Mouse (Mus musculus): ENCODE data around the gene Upf1. TPM values are rescaled to one million over a fixed set of nuclear protein-coding genes. Genes with fewer than 3 reads are reported as not detected.
A peak's percentile ranks its signal among the peaks of the same experiment; 100 is the strongest.

Upf1 gene
- polyA plus RNA-seq, 1 experiment from 2014 or later, result 14.5 TPM

DNA sequence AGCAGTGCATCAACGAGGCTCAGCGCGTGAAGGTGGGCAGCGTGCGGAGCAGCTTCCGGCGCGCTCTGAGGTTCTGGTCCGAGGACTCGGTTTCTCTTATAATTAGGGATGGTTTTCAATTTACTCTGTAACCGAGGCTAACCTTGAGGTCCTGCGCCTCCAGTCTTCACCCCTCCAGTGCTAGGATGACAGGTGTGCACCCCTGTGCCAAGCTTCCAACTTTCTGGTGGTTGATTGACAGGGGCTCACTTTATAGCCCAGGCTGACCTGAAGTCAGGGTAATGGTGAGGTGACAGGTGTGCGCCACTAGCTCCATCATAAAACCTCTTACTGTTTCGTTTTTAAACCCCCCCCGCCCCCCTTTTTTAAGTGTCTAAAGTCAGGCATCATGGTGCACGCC lies 50.2 kb downstream of the Upf1 start:
- Histone ChIP-seq H3K36me3 (replicated peaks) (peaks cover 67% of the 10 kb centered on the region), H3K4me3 (peak overlapping the region; percentile 92), H3K9me3 (no peaks in the 10 kb centered on the region), H3K27ac (peak overlapping the region; percentile 88), H3K27me3 (ENCODE audit: poor library complexity, severe bottlenecking) (no peaks in the 10 kb centered on the region), H3K4me1 (peaks cover 24% of the 10 kb centered on the region)
- no peak for DNase-seq (ENCODE audit: extremely low spot score, low spot score)
- WGBS, result 5% methylated on average over 16 of the region's 16 CpGs

DNA sequence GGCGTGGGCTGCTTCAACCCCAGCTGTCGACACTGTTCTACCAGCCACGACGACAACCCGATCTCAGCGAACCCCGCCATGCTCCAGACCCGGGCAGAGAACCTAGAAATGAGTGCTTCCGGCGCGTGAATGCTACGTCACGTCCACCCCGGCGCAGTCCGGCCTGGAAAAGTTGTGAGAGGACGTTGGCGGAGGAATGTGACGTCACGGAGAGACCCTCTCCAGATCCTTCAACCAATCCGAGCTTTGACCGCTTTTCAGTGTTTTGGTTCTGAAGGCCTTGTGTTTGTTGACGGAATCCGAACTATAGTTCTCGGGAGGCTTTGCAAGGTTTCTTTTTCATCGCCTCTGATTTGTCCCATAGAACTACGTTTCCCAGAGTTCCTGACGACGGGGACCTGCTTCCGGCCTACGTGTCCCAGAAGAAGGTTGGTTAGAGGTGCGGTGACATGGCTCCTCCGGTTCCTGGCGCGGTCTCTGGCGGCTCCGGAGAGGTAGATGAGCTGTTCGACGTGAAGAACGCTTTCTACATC lies 50.7 kb downstream of the Upf1 start, which contains the start of the genes Ddx49 and Cope:
Gene Ddx49 (minus strand): TSS at position 132 of the 533 bp plus-strand sequence.
Gene Cope (plus strand): TSS at position 161 of the 533 bp plus-strand sequence.
- peaks cover 67% of the 10 kb centered on the region for H3K36me3 ChIP-seq (replicated peaks)
- peak within 1 kb of the TSS; percentile 88 for H3K27ac ChIP-seq
- H3K27me3 ChIP-seq (ENCODE audit: poor library complexity, severe bottlenecking), result no peaks in the 10 kb centered on the region
- peak; percentile 96 for DNase-seq (ENCODE audit: extremely low spot score, low spot score)
- peaks cover 24% of the 10 kb centered on the region for H3K4me1 ChIP-seq
- no peaks in the 10 kb centered on the region for H3K9me3 ChIP-seq
- peak within 1 kb of the TSS; percentile 92 for H3K4me3 ChIP-seq
- under 1% methylated on average over 40 of the region's 40 CpGs for WGBS

DNA sequence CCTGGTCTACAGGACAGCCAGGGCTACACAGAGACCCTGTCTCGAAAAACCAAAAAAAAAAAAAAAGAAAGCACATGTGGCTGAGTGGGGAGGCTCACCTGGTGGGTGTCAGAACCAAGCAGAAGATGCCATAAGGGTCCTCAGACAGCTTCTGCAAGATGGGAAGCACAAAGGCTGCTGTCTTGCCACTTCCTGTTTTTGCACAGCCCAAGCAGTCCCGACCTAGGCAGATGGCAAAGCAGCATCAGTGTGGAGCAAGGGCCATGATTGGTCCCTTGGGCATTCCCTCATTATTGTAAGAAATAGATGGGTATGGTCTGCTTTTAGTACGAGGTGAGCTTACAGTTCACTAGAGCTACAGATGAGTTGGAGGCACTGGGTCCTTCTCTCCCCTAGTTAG lies 52.2 kb downstream of the Upf1 start:
- peaks cover 24% of the 10 kb centered on the region for H3K4me1 ChIP-seq
- 88% methylated on average over 3 of the region's 3 CpGs for WGBS
- no peak overlapping the region for H3K27ac ChIP-seq
- no peaks in the 10 kb centered on the region for H3K27me3 ChIP-seq (ENCODE audit: poor library complexity, severe bottlenecking)
- H3K4me3 ChIP-seq, result peak overlapping the region; percentile 92
- H3K36me3 ChIP-seq (replicated peaks), result peaks cover 67% of the 10 kb centered on the region
- DNase-seq (ENCODE audit: extremely low spot score, low spot score), result no peak
- H3K9me3 ChIP-seq, result no peaks in the 10 kb centered on the region

DNA sequence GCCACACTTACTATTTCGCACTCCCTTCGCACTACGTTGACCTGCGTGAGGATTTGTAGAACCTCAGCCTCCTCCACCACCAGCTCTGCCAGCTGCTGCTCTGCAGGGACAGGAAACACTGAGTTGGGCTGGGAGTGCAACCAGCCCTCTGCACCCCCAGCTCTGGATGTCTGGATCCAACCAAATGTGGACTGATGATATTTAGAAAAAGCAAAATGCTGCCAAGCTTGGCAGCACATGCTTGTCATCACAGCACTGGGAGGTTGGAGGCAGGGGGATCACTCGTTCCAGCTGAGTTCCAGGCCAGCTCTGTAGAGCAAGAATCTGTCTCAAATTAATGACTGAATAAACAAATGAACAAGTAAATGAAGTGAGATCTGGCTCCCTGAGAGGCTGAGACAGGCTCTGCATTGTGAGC lies 59.1 kb downstream of the Upf1 start:
- WGBS, result 78% methylated on average over 5 of the region's 5 CpGs
- Histone ChIP-seq H3K4me3 (no peak overlapping the region), H3K27me3 (ENCODE audit: poor library complexity, severe bottlenecking) (no peaks in the 10 kb centered on the region), H3K9me3 (no peaks in the 10 kb centered on the region), H3K36me3 (replicated peaks) (peaks cover 98% of the 10 kb centered on the region), H3K4me1 (no peaks in the 10 kb centered on the region; the same call in 1 of the 2 replicates), H3K27ac (no peak overlapping the region)
- DNase-seq (ENCODE audit: extremely low spot score, low spot score), result no peak

DNA sequence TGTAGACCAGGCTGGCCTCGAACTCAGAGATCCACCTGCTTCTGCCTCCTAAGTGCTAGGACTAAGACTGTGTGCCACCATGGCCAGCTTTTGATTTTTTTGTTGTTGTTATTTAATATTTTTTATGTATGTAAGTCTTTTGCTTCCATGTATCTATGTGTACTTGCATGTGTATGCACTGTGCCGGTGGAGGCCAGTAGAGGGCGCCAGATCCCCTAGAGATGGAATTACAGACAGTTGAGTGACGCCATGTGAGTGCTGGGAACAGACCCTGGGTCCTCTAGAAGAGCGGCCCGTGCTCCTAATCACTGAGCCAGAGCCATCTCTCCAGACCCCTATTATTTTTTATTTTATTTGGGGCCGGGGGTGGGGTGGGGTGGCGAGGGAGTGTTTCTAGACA lies 66.3 kb downstream of the Upf1 start:
- Histone ChIP-seq H3K27me3 (ENCODE audit: poor library complexity, severe bottlenecking) (no peaks in the 10 kb centered on the region), H3K36me3 (replicated peaks) (peaks cover 75% of the 10 kb centered on the region), H3K9me3 (peaks cover 18% of the 10 kb centered on the region), H3K4me1 (peaks cover 32% of the 10 kb centered on the region), H3K4me3 (no peak overlapping the region), H3K27ac (no peak overlapping the region)
- DNase-seq (ENCODE audit: extremely low spot score, low spot score), result no peak
- 91% methylated on average over 8 of the region's 8 CpGs for WGBS

DNA sequence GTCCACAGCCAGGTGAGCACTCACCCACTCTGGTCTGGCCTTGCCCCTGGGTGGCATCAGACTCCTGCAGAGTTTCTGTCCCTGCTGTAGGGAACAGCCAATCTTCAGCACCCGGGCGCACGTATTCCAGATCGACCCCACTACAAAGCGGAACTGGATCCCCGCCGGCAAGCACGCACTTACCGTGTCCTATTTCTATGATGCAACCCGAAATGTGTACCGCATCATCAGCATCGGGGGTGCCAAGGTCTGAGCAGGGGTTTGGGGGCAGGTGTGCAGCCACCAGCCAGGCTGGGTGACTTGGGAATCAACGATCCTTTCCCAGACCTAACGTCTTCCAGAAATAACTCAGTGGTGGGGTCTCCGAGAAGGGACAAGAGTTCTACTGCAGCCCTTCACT lies 67.8 kb downstream of the Upf1 start:
- Histone ChIP-seq H3K4me1 (peaks cover 45% of the 10 kb centered on the region), H3K27me3 (ENCODE audit: poor library complexity, severe bottlenecking) (no peaks in the 10 kb centered on the region), H3K27ac (no peak overlapping the region), H3K9me3 (peaks cover 18% of the 10 kb centered on the region), H3K36me3 (replicated peaks) (peaks cover 61% of the 10 kb centered on the region), H3K4me3 (peak overlapping the region; percentile 0; the same call in 1 of the 2 replicates)
- WGBS, result 96% methylated on average over 15 of the region's 15 CpGs
- no peak for DNase-seq (ENCODE audit: extremely low spot score, low spot score)

DNA sequence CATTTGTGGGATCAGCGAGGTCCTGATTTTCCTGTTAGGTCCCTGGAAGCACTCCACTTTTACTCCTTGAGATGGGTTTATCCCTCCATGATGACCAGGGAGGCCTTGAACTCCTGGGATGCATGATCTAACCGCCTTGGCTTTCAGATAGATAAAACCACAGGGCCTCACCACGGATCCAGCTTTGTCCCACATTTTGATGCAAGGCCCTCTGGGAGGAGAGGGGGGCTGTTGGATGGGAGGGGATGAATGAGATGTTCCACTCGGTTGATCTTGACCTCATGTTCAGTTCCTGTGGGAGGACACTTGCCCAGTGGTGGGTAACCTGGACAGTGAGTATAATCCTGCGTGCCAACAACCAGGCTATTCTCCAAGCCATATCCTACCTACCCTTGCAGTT lies 68.7 kb downstream of the Upf1 start:
- Histone ChIP-seq H3K27me3 (ENCODE audit: poor library complexity, severe bottlenecking) (no peaks in the 10 kb centered on the region), H3K4me1 (peaks cover 47% of the 10 kb centered on the region), H3K9me3 (peaks cover 18% of the 10 kb centered on the region), H3K36me3 (replicated peaks) (peaks cover 52% of the 10 kb centered on the region), H3K27ac (no peak overlapping the region), H3K4me3 (peak overlapping the region; percentile 97)
- 87% methylated on average over 5 of the region's 5 CpGs for WGBS
- no peak for DNase-seq (ENCODE audit: extremely low spot score, low spot score)

DNA sequence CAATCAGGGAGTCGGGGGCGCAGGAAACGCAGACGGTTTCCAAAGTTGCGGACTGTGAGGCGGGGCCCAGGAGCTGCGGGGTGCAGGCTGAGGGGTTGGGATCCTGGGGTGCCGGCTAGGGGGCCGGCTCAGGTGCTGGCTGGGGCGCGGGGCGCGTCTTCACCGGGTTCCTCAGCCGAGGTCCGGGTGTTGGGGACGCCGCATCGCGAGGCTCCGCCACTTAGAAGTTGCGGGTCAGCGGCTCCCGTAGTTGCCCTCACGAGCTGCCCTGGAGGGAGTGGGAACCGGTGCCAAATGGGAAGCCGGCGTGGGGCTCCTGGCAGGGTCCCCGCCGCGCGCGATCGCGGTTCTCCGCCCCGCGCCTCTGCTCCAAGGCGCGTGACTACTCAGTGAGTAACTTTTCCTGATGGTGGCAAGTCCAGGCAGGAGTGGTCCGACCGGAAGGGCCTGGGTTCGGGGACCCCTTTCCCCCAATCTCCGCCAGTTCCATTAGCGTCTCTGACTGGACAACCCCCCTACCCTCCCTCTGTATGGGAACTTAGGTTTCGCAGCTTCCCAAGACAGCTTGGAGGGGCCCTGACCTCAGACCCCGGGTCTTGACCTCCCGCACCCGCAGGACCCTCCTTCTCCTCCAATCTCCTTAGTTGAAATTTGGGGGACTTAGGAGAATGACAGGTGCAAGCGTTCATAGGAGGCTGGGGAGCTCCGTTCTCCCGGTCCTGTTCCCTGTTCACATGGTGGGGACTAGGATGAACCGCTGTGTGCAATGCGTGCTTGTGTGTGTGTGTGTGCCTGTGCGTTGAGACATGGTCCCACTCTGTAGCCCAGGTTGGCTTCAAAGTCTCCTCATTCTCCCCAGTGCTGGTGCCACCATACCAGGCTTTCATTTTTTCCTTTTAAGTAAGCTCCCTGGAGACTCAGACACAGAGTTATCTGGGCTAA lies 69.7 kb downstream of the Upf1 start:
- Histone ChIP-seq H3K4me1 (peaks cover 52% of the 10 kb centered on the region), H3K27me3 (ENCODE audit: poor library complexity, severe bottlenecking) (no peaks in the 10 kb centered on the region), H3K27ac (peak overlapping the region; percentile 99), H3K9me3 (peaks cover 18% of the 10 kb centered on the region), H3K4me3 (peak overlapping the region; percentile 97), H3K36me3 (replicated peaks) (peaks cover 42% of the 10 kb centered on the region)
- 1% methylated on average over 55 of the region's 55 CpGs for WGBS
- DNase-seq (ENCODE audit: extremely low spot score, low spot score), result no peak

DNA sequence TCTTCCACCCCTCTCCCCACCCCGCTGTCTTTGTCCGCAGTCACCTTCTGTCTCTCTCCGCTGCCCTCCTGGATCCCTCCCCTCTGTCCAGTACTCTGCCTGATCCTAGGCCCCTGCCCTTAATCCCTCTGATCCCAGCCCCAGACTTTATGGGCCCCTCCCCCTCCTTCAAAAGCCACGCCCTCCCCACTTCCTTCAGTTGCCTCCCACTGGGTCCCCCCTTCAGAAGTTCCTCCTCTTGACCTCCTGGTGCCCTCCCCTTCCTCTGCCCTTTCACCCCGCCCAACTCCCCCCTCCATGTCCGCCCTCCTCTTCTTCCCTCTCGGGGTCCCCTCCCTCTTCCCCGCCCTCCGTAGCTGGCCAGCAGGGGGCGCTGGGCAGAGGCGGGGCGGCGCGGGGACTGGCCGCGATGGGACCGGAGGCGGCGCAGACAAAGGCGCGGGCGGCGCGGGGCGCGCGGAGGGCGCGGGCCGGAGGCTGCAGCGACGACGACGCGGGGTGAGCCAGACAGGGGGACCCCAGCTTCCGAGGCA lies 70.4 kb downstream of the Upf1 start, which contains the start of gene Homer3:
Gene Homer3 (plus strand): TSS at position 225 of the 533 bp plus-strand sequence.
- Histone ChIP-seq H3K27ac (peak within 1 kb of the TSS; percentile 99), H3K27me3 (ENCODE audit: poor library complexity, severe bottlenecking) (no peaks in the 10 kb centered on the region), H3K4me3 (peak within 1 kb of the TSS; percentile 97), H3K4me1 (peaks cover 56% of the 10 kb centered on the region), H3K9me3 (peaks cover 18% of the 10 kb centered on the region), H3K36me3 (replicated peaks) (peaks cover 34% of the 10 kb centered on the region)
- DNase-seq (ENCODE audit: extremely low spot score, low spot score), result peak; percentile 93
- under 1% methylated on average over 36 of the region's 36 CpGs for WGBS

Other genes with a start within 250 kb of the Upf1 start
- gene Ncan, start 232.4 kb downstream of the Upf1 start, polyA plus RNA-seq (2016; fragmentation: Nextera tagmentation; extraction: Ambion mirVana), result 10.5 and 13.5 TPM in 2 replicates
- gene Nr2c2ap, start 221.9 kb downstream of the Upf1 start, polyA plus RNA-seq (2016; fragmentation: Nextera tagmentation; extraction: Ambion mirVana), result 35.7 and 37.9 TPM in 2 replicates
- 17.1 and 19.2 TPM in 2 replicates for gene Rfxank, start 214.1 kb downstream of the Upf1 start, polyA plus RNA-seq (2016; fragmentation: Nextera tagmentation; extraction: Ambion mirVana)
- gene Borcs8, start 213.8 kb downstream of the Upf1 start, polyA plus RNA-seq (2016; fragmentation: Nextera tagmentation; extraction: Ambion mirVana), result 38.5 and 41.6 TPM in 2 replicates
- 0.71 and 0.74 TPM in 2 replicates for gene Mef2b, start 213.6 kb downstream of the Upf1 start, polyA plus RNA-seq (2016; fragmentation: Nextera tagmentation; extraction: Ambion mirVana)
- 68.8 and 70.2 TPM in 2 replicates for gene Tmem161a, start 180.9 kb downstream of the Upf1 start, polyA plus RNA-seq (2016; fragmentation: Nextera tagmentation; extraction: Ambion mirVana)
- 2.2 and 2.6 TPM in 2 replicates for gene Slc25a42, start 141.0 kb downstream of the Upf1 start, polyA plus RNA-seq (2016; fragmentation: Nextera tagmentation; extraction: Ambion mirVana)
- gene Sugp2, start 119.1 kb downstream of the Upf1 start, polyA plus RNA-seq (2016; fragmentation: Nextera tagmentation; extraction: Ambion mirVana), result 55.7 and 56.7 TPM in 2 replicates
- gene Armc6, start 118.8 kb downstream of the Upf1 start, polyA plus RNA-seq (2016; fragmentation: Nextera tagmentation; extraction: Ambion mirVana), result 29.4 and 32.7 TPM in 2 replicates
- gene Homer3, start 70.5 kb downstream of the Upf1 start, polyA plus RNA-seq (2016; fragmentation: Nextera tagmentation; extraction: Ambion mirVana), result 115 and 120 TPM in 2 replicates
- 54.9 and 57.2 TPM in 2 replicates for gene Ddx49, start 50.8 kb downstream of the Upf1 start, polyA plus RNA-seq (2016; fragmentation: Nextera tagmentation; extraction: Ambion mirVana)
- 286 and 300 TPM in 2 replicates for gene Cope, start 50.8 kb downstream of the Upf1 start, polyA plus RNA-seq (2016; fragmentation: Nextera tagmentation; extraction: Ambion mirVana)
- gene Cers1, start 37.5 kb downstream of the Upf1 start, polyA plus RNA-seq (2016; fragmentation: Nextera tagmentation; extraction: Ambion mirVana), result 4.1 and 4.5 TPM in 2 replicates
- gene Gdf1, start 23.5 kb downstream of the Upf1 start, polyA plus RNA-seq (2016; fragmentation: Nextera tagmentation; extraction: Ambion mirVana), result 3.7 and 4.6 TPM in 2 replicates
- gene Comp, start 20.3 kb upstream of the Upf1 start, polyA plus RNA-seq (2016; fragmentation: Nextera tagmentation; extraction: Ambion mirVana), result 0.19 and 0.38 TPM in 2 replicates
- 14.8 and 16.4 TPM in 2 replicates for gene Crtc1, start 86.3 kb upstream of the Upf1 start, polyA plus RNA-seq (2016; fragmentation: Nextera tagmentation; extraction: Ambion mirVana)
- gene Klhl26, start 123.7 kb upstream of the Upf1 start, polyA plus RNA-seq (2016; fragmentation: Nextera tagmentation; extraction: Ambion mirVana), result 19.9 and 20.2 TPM in 2 replicates
- 16.7 and 19.5 TPM in 2 replicates for gene Tmem59l, start 134.1 kb upstream of the Upf1 start, polyA plus RNA-seq (2016; fragmentation: Nextera tagmentation; extraction: Ambion mirVana)
- 34.1 and 48.4 TPM in 2 replicates for gene Crlf1, start 139.9 kb upstream of the Upf1 start, polyA plus RNA-seq (2016; fragmentation: Nextera tagmentation; extraction: Ambion mirVana)
- 126 and 136 TPM in 2 replicates for gene Rex1bd, start 153.5 kb upstream of the Upf1 start, polyA plus RNA-seq (2016; fragmentation: Nextera tagmentation; extraction: Ambion mirVana)
- 879 and 899 TPM in 2 replicates for gene Uba52, start 157.5 kb upstream of the Upf1 start, polyA plus RNA-seq (2016; fragmentation: Nextera tagmentation; extraction: Ambion mirVana)
- 295 and 303 TPM in 2 replicates for gene Fkbp8, start 174.4 kb upstream of the Upf1 start, polyA plus RNA-seq (2016; fragmentation: Nextera tagmentation; extraction: Ambion mirVana)
- 52.6 and 57.2 TPM in 2 replicates for gene Kxd1, start 174.7 kb upstream of the Upf1 start, polyA plus RNA-seq (2016; fragmentation: Nextera tagmentation; extraction: Ambion mirVana)
- gene Ell, start 186.2 kb upstream of the Upf1 start, polyA plus RNA-seq (2016; fragmentation: Nextera tagmentation; extraction: Ambion mirVana), result 20.8 and 22.7 TPM in 2 replicates
- gene Isyna1, start 241.1 kb upstream of the Upf1 start, polyA plus RNA-seq (2016; fragmentation: Nextera tagmentation; extraction: Ambion mirVana), result 166 and 170 TPM in 2 replicates

All from forebrain, embryonic 10.5 days (tissue).